Mouse (Mus musculus): ENCODE data around the gene Wfdc15b. TPM values are rescaled to one million over a fixed set of nuclear protein-coding genes. Genes with fewer than 3 reads are reported as not detected.
"Not testable (repeated sequence)": the region's sequence is repeated elsewhere in the genome, so short reads cannot be mapped to it uniquely, and the experiment has no call there.

Gene Wfdc15b
- total RNA-seq (2021): not detected

- intact Hi-C loops (cut with DNase I): no loop called here
- no peak for DNase-seq
Measured at GRCm38 (mm10) chr2:164221522-164221921, at the start of gene Wfdc15b. Gene Wfdc15b, minus strand, starts transcription at chr2:164221660.

- DNase-seq: not testable (repeated sequence)
- intact Hi-C loops (cut with DNase I): loop anchor here (2.0 kb wide), 1 partner anchor 34 kb away; no protein-coding TSS in a partner anchor
Measured at GRCm38 (mm10) chr2:164256540-164256939, 35.1 kb upstream of the Wfdc15b start, which contains the start of gene Svs3b. Gene Svs3b, minus strand, starts transcription at chr2:164256640.

GRCm38 (mm10) chr2:164238366-164238765, 16.9 kb upstream of the Wfdc15b start, which contains the start of gene Svs2:
Gene Svs2, minus strand, starts transcription at chr2:164238466.
- DNase-seq: no peak
- intact Hi-C loops (cut with DNase I): no loop called here

GRCm38 (mm10) chr2:164232671-164233070, 11.2 kb upstream of the Wfdc15b start:
- no peak for DNase-seq
- intact Hi-C loops (cut with DNase I): no loop called here

- intact Hi-C loops (cut with DNase I): no loop called here
- DNase-seq: no peak
Measured at GRCm38 (mm10) chr2:164228361-164229070, 7.1 kb upstream of the Wfdc15b start.

GRCm38 (mm10) chr2:164219295-164219694, 2.2 kb downstream of the Wfdc15b start:
- intact Hi-C loops (cut with DNase I): no loop called here
- DNase-seq: no peak

- no peak for DNase-seq
- intact Hi-C loops (cut with DNase I): no loop called here
Measured at GRCm38 (mm10) chr2:164212711-164213110, 8.7 kb downstream of the Wfdc15b start.

GRCm38 (mm10) chr2:164210892-164211291, 10.6 kb downstream of the Wfdc15b start:
- intact Hi-C loops (cut with DNase I): no loop called here

GRCm38 (mm10) chr2:164206676-164207075, 14.8 kb downstream of the Wfdc15b start:
- intact Hi-C loops (cut with DNase I): no loop called here
- DNase-seq: no peak

More at GRCm38 (mm10) chr2:164210892-164211291, 10.6 kb downstream of the Wfdc15b start:
- no peak for DNase-seq

- intact Hi-C loops (cut with DNase I); DNase-seq: not testable (repeated sequence)
Measured at GRCm38 (mm10) chr2:164206011-164206410, 15.4 kb downstream of the Wfdc15b start.

GRCm38 (mm10) chr2:164199626-164200327, 21.7 kb downstream of the Wfdc15b start, which contains the start of gene Wfdc15a:
Gene Wfdc15a, minus strand, starts transcription at chr2:164200130.
- intact Hi-C loops (cut with DNase I): no loop called here
- no peak for DNase-seq

GRCm38 (mm10) chr2:164196700-164196990, 24.8 kb downstream of the Wfdc15b start:
- no peak for DNase-seq
- intact Hi-C loops (cut with DNase I): no loop called here

GRCm38 (mm10) chr2:164195971-164196699, 25.3 kb downstream of the Wfdc15b start:
- intact Hi-C loops (cut with DNase I): no loop called here
- DNase-seq: no peak

- intact Hi-C loops (cut with DNase I): no loop called here
- no peak for DNase-seq
Measured at GRCm38 (mm10) chr2:164194959-164195630, 26.4 kb downstream of the Wfdc15b start.

- intact Hi-C loops (cut with DNase I): no loop called here
- no peak for DNase-seq
Measured at GRCm38 (mm10) chr2:164192279-164192678, 29.2 kb downstream of the Wfdc15b start.

- intact Hi-C loops (cut with DNase I): no loop called here
- no peak for DNase-seq
Measured at GRCm38 (mm10) chr2:164190576-164190975, 30.9 kb downstream of the Wfdc15b start, which contains the start of gene Wfdc12. Gene Wfdc12, minus strand, starts transcription at chr2:164190608.

GRCm38 (mm10) chr2:164188722-164189121, 32.7 kb downstream of the Wfdc15b start:
- intact Hi-C loops (cut with DNase I): loop anchor here (2.0 kb wide), 1 partner anchor 86 kb away; no protein-coding TSS in a partner anchor
- DNase-seq: no peak

- intact Hi-C loops (cut with DNase I): no loop called here
Measured at GRCm38 (mm10) chr2:164184145-164184719, 37.2 kb downstream of the Wfdc15b start.

GRCm38 (mm10) chr2:164183340-164183739, 38.1 kb downstream of the Wfdc15b start:
- intact Hi-C loops (cut with DNase I): no loop called here
- DNase-seq: no peak

More at GRCm38 (mm10) chr2:164184145-164184719, 37.2 kb downstream of the Wfdc15b start:
- DNase-seq: no peak

GRCm38 (mm10) chr2:164182692-164183255, 38.7 kb downstream of the Wfdc15b start, which contains the start of gene Wfdc5:
Gene Wfdc5, minus strand, starts transcription at chr2:164182742.
- DNase-seq: no peak
- intact Hi-C loops (cut with DNase I): no loop called here

Data from heart, postnatal 10 days (tissue).